Mouse (Mus musculus) neural tube, embryonic 13.5 days (tissue): ENCODE data around the gene Apeh. TPM values are rescaled to one million over a fixed set of nuclear protein-coding genes. Genes with fewer than 3 reads are reported as not detected.

Experiments
- ATAC-seq: fragments of 200-750 bp; cut with Nextera tagmentation; 2 replicates; pipeline ENCODE4 v1.8.0; 2017; ENCODE audit warnings: low read depth, mild to moderate bottlenecking, moderate TSS enrichment, moderate library complexity
- H3K27ac ChIP-seq: fragments of 300-500 bp; sonication (generic); replicated peaks from 2 replicates; pipeline ENCODE4 v1.5.1; 2015; ENCODE audit warnings: moderate library complexity, mild to moderate bottlenecking, inconsistent platforms
- H3K27me3 ChIP-seq: fragments of 300-500 bp; sonication (generic); 2 replicates; pipeline ENCODE4 v1.6.1; 2015; ENCODE audit warnings: mild to moderate bottlenecking, inconsistent platforms
- H3K36me3 ChIP-seq: fragments of 300-500 bp; sonication (generic); 2 replicates; pipeline ENCODE4 v1.6.1; 2015; ENCODE audit warnings: mild to moderate bottlenecking, inconsistent platforms
- H3K4me1 ChIP-seq: fragments of 300-500 bp; sonication (generic); replicated peaks from 2 replicates; pipeline ENCODE4 v1.6.1; 2015; ENCODE audit warnings: inconsistent platforms
- H3K4me2 ChIP-seq: fragments of 300-500 bp; sonication (generic); 2 replicates; pipeline ENCODE4 v1.6.1; 2015; ENCODE audit warnings: inconsistent platforms, mild to moderate bottlenecking, moderate library complexity
- H3K4me3 ChIP-seq: fragments of 300-500 bp; sonication (generic); 2 replicates; pipeline ENCODE4 v1.5.1; 2015; ENCODE audit warnings: mild to moderate bottlenecking, inconsistent platforms
- H3K9ac ChIP-seq: fragments of 300-500 bp; sonication (generic); 2 replicates; pipeline ENCODE4 v1.6.1; 2015; ENCODE audit warnings: moderate library complexity, mild to moderate bottlenecking, inconsistent platforms
- H3K9me3 ChIP-seq: fragments of 300-500 bp; sonication (generic); 2 replicates; pipeline ENCODE4 v1.6.1; 2016; ENCODE audit warnings: inconsistent platforms
- WGBS: fragments of 180-500 bp; shearing (Covaris S2); methylation state at CpG from one replicate; pipeline ENCODE4 v1.1.7; 2015; 5-methylcytosine and 5-hydroxymethylcytosine counted together
- polyA plus RNA-seq: library from polyadenylated mRNA; unstranded; fragments of >200 nt; fragmentation: Nextera tagmentation; extraction: Ambion mirVana; gene quantifications from 2 replicates; pipeline ENCODE4 v1.2.1, GENCODE M21; 2015

Gene Apeh
- polyA plus RNA-seq, 1 experiment from 2014 or later: 64.1 TPM

DNA sequence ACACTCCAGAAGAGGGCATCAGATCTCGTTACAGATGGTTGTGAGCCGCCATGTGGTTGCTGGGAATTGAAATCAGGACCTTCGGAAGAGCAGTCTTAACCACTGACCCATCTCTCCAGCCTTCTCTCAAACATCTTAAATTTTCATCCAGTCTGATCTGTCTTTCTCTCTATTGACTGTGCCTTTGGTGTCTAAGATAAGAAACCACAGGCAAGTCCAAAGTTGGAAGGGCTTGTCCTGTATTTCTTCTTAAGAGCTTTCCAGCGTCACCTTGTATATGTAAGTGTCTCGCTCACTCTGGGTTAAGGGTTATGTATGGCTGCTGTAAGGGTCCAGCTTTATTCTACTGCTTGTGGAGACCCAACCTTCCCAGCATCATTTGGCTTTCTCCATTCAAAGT lies 37.1 kb upstream of the Apeh start:
- H3K4me1 ChIP-seq: no peaks in the 10 kb centered on the region
- no peak overlapping the region for H3K4me2 ChIP-seq
- no peak overlapping the region for H3K4me3 ChIP-seq
- H3K9ac ChIP-seq: no peak overlapping the region
- no peaks in the 10 kb centered on the region for H3K27me3 ChIP-seq
- ATAC-seq: no peak
- H3K9me3 ChIP-seq: no peaks in the 10 kb centered on the region
- peaks cover 20% of the 10 kb centered on the region for H3K36me3 ChIP-seq
- WGBS: 86% methylated on average over 5 of the region's 5 CpGs
- no peak overlapping the region for H3K27ac ChIP-seq

DNA sequence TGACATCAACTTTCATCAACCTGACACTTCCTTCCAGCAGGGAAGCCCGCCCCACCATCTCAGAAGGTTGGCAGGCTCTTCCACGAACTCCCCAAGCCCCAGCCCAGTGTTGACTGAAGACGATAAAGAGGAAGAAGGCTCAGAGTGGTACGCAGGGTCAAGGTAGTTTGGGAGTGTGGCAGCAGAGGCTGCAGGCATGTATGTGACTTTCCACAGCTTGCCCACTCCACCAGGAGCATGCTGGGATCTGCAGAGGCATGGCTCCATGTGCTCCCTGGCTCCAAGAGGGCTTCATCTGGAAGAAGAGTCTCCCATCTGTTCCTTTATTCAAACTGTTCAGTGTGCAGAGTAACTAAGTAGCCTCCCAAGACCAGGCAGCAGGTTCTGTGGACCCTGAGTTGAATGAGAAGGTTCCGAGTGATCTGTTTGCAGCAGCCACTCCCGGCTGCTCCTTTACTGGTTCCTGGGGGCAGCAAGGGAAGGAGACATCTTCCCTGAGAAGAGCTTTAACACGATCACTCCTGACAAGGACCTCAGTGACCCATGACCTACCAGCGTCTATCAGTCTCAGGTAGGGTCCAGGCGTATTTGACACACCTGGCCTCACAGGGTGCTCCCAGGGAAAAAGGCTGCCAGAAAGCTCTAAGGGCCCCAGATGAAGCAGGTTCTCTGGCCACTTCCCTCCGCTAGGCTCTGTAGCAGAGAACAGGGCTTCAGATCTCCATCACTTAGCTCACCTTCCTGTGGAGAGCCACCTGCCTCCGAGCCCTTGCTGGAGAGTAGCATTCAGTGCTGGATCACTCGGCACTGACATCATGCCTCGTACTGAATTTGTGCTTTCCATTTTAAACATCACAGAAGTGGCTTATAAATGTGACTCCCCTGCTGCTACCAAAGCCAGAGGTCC lies 34.9 kb upstream of the Apeh start:
- Histone ChIP-seq H3K4me2 (no peak overlapping the region), H3K4me3 (no peak overlapping the region), H3K9ac (no peak overlapping the region), H3K9me3 (no peaks in the 10 kb centered on the region), H3K27ac (no peak overlapping the region), H3K36me3 (peaks cover 34% of the 10 kb centered on the region), H3K4me1 (no peaks in the 10 kb centered on the region), H3K27me3 (no peaks in the 10 kb centered on the region)
- no peak for ATAC-seq
- WGBS: 86% methylated on average over 13 of the region's 13 CpGs

DNA sequence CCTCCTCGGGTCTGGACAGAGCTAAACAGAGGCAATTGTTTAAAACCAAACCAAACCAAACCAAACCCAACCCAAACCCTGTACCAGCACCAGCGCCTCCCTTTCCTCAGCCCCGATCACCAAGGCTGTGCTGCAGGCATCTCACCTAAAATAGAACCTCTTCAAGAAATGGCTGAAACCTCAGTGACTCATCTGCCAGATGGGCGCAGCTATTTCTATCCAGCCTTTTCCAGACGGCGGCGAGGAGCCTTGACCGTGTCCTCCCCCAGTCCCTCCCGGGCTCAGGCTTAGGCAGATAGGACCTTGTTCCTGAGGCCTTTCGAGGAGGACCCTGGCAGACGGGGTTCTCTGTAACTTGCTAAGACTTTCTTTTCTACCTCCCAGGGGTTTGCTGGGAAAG lies 33.8 kb upstream of the Apeh start:
- H3K27me3 ChIP-seq: no peaks in the 10 kb centered on the region
- 83% methylated on average over 11 of the region's 11 CpGs for WGBS
- H3K36me3 ChIP-seq: peaks cover 34% of the 10 kb centered on the region
- H3K27ac ChIP-seq: no peak overlapping the region
- no peak overlapping the region for H3K9ac ChIP-seq
- no peak overlapping the region for H3K4me3 ChIP-seq
- H3K4me1 ChIP-seq: no peaks in the 10 kb centered on the region
- H3K9me3 ChIP-seq: no peaks in the 10 kb centered on the region
- H3K4me2 ChIP-seq: no peak overlapping the region
- ATAC-seq: no peak

DNA sequence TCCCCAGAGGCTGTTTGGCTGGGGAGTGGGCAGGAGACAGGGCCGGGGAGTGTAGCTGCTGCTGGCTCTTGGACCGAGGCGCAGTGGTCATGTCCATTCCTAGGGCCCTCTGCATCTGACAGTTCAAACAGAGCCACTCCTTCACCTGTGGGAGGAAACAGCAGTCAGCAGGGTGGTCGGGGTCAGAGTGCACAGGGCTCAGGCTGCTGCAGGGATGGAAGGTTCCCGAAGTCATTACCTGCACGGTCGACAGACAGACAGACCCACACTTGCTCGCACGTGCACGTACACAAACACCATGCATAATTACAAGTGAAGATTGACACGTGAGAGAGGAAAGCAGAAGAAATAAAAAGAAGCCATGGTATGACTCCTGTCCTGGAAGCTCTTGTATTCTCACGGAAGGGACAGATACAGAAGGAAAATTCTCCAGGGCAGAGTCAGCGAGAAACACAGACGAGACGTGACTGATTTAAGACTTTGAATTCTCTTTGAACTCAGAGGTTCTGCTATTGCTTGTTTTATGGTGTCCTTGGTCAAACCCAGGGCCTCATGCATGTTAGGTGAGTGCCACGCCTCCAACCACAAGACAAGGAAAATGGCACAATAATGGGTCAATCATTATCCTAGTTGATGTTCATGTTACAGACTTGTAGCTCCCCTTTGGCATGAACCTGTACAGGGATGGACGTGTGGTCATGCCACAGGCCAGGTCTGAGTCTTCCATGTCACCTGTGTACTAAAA lies 32.2 kb upstream of the Apeh start:
- Histone ChIP-seq H3K36me3 (peaks cover 35% of the 10 kb centered on the region), H3K27me3 (no peaks in the 10 kb centered on the region), H3K9me3 (no peaks in the 10 kb centered on the region), H3K4me1 (no peaks in the 10 kb centered on the region), H3K27ac (no peak overlapping the region), H3K4me2 (no peak overlapping the region), H3K9ac (no peak overlapping the region), H3K4me3 (no peak overlapping the region)
- 81% methylated on average over 17 of the region's 17 CpGs for WGBS
- ATAC-seq: no peak

DNA sequence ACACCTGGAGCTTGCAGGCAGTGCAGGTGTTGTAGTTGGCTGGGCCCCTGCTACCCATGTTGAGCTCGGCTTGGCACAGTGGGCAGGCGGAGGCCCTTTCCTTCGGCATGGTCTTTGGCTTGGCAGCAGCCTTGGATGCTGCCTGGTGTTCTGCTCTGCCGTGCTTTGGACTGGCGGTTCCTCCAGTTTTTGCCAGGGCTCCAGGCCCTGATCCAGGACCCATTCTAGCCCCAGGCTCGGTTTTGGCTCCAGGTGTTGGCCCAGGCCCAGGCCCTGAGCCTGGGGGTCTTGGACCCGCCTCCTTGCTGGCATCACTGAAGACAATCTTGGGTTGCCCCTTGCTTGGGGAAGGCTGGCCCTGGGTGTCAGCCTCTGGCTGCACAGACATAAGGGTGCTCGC lies 31.3 kb upstream of the Apeh start:
- H3K9ac ChIP-seq: no peak overlapping the region
- H3K9me3 ChIP-seq: no peaks in the 10 kb centered on the region
- peaks cover 33% of the 10 kb centered on the region for H3K36me3 ChIP-seq
- no peak overlapping the region for H3K27ac ChIP-seq
- no peak overlapping the region for H3K4me3 ChIP-seq
- no peak overlapping the region for H3K4me2 ChIP-seq
- no peak for ATAC-seq
- 83% methylated on average over 8 of the region's 8 CpGs for WGBS
- H3K27me3 ChIP-seq: no peaks in the 10 kb centered on the region
- no peaks in the 10 kb centered on the region for H3K4me1 ChIP-seq

DNA sequence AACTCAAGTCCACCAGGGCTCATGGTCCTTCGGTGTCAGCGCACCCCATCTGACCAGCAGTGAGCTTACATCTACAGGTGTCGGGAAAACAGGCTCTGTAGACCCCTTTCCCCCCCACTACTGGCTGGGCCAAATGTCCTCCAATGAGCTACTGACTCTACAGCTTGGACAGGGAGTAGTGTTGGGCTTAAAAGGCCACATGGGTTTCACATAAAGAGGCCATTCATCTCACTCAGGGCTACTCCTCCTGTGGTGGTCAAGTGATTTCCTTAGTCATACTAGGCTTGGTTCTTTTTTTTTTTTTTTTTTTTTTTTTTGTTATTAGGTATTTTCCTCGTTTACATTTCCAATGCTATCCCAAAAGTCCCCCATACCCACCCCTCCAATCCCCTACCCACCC lies 29.5 kb upstream of the Apeh start:
- Histone ChIP-seq H3K4me2 (no peak overlapping the region), H3K9ac (no peak overlapping the region), H3K9me3 (no peaks in the 10 kb centered on the region), H3K4me3 (no peak overlapping the region), H3K27ac (no peak overlapping the region), H3K36me3 (peaks cover 24% of the 10 kb centered on the region), H3K27me3 (no peaks in the 10 kb centered on the region), H3K4me1 (no peaks in the 10 kb centered on the region)
- no peak for ATAC-seq
- 80% methylated on average over 4 of the region's 4 CpGs for WGBS

DNA sequence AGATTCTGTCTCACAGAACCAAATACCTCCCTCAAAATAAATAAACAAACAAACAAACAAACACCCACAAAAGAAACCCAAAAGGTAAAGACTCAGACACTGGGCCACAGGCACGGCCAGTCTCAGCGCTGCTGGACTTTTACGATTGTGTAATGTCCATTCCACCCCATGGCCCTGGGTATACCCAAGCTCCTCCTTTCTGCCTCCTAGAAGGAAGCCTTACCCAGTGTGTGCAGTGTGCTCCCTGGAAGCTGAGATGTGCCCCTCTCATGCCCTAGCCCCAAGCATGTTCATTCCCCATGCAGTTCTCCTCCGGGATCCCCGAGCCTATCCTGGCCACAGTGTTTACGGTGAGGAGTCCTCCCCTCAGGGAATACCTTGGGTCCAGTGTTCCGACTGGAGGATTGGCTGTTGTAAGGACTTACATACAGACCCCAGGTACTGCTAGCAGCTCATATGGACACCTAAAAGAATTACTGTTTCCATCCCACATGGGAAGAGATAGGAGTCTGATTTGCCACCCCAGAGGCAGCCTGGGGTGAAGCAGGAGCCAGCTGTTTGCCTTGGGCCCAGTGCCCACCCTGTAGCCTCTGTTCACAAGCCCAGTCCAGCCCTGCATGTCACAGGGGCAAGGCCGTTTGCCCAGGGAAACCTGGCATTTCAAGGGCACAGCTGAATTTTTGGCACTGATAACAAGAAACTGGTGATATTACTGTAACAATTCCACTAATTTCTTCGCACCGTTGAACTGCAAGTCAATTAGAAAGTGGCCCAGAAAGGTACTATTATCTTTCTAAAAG lies 27.0 kb upstream of the Apeh start:
- 89% methylated on average over 10 of the region's 10 CpGs for WGBS
- Histone ChIP-seq H3K4me3 (no peak overlapping the region), H3K4me1 (no peaks in the 10 kb centered on the region), H3K9me3 (no peaks in the 10 kb centered on the region), H3K4me2 (no peak overlapping the region), H3K36me3 (peaks cover 35% of the 10 kb centered on the region), H3K27ac (no peak overlapping the region), H3K9ac (no peak overlapping the region), H3K27me3 (no peaks in the 10 kb centered on the region)
- ATAC-seq: no peak

DNA sequence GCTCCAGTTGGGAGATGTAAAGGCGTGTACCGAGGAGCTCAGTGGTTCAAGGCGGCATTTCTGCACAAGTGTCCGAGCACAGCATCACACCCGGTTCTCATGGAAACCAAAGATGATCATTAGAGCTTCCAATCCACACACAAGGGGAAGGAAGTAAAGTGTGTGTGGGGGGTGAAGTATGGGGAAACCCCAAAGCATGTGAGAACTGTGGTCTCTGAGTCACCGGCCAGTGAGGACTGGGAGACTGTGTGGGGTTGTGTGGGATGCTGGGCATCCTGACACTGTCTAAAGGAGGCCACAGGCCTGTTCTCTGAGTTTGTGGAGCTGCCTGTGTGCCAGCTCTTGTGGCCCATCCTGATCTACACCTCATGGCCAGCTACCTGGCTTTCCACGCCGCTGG lies 26.3 kb upstream of the Apeh start:
- no peaks in the 10 kb centered on the region for H3K4me1 ChIP-seq
- peaks cover 35% of the 10 kb centered on the region for H3K36me3 ChIP-seq
- H3K9me3 ChIP-seq: no peaks in the 10 kb centered on the region
- ATAC-seq: no peak
- no peaks in the 10 kb centered on the region for H3K27me3 ChIP-seq
- no peak overlapping the region for H3K4me3 ChIP-seq
- WGBS: 94% methylated on average over 8 of the region's 8 CpGs
- no peak overlapping the region for H3K27ac ChIP-seq
- no peak overlapping the region for H3K4me2 ChIP-seq
- no peak overlapping the region for H3K9ac ChIP-seq

DNA sequence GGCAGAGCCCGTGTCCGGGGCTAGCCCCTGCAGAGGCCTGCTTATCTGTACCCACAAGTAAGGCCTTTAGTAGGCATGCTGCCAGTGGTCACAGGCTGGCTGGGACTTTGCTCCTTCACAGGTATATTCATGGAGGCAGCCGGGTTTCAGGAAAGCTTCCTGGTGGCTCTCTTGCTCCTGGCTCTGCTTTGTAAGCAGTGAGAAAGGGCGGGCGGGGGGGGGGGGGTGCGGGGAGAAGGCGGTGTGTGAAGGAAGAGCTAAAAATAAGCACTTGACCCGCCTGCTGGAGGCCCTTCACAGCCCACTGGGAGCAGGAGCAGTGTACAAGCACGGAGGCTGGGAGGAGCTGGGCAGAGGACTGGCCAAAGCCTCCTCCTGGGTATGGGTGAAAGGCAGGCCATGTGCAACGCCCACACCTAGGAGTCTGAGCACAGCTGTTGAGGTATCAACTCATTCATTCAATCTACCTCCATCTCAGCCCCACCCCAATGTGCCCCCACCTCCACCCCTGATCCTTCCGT lies 25.5 kb upstream of the Apeh start:
- ATAC-seq: no peak
- no peaks in the 10 kb centered on the region for H3K4me1 ChIP-seq
- WGBS: 64% methylated on average over 8 of the region's 11 CpGs
- H3K4me2 ChIP-seq: no peak overlapping the region
- H3K36me3 ChIP-seq: peaks cover 36% of the 10 kb centered on the region
- no peak overlapping the region for H3K9ac ChIP-seq
- H3K4me3 ChIP-seq: no peak overlapping the region
- no peaks in the 10 kb centered on the region for H3K9me3 ChIP-seq
- H3K27ac ChIP-seq: no peak overlapping the region
- H3K27me3 ChIP-seq: no peaks in the 10 kb centered on the region

DNA sequence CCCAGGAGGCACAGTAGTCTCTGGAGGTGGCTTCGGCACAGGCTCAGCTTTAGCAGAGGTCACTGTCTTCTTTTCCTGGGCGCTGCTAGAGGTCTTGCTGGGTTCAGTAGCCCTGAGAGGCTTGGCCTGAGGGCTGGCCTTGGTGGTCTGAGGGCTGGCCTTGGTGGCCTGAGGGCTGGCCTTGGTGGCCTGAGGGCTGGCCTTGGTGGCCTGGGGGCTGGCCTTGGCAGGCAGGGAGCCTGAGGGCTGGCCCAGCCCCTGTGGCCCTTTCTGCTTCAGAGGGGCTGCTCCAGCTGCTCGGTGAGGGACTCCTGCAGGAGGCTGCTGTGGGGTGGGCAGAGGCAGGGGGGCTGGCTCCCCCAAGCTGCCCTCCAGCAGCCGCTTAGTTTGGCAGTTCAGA lies 22.7 kb upstream of the Apeh start:
- no peaks in the 10 kb centered on the region for H3K4me1 ChIP-seq
- no peak overlapping the region for H3K4me3 ChIP-seq
- no peak overlapping the region for H3K27ac ChIP-seq
- H3K27me3 ChIP-seq: no peaks in the 10 kb centered on the region
- WGBS: 66% methylated on average over 4 of the region's 4 CpGs
- H3K36me3 ChIP-seq: peaks cover 57% of the 10 kb centered on the region
- no peak overlapping the region for H3K4me2 ChIP-seq
- no peak for ATAC-seq
- no peaks in the 10 kb centered on the region for H3K9me3 ChIP-seq
- H3K9ac ChIP-seq: no peak overlapping the region

DNA sequence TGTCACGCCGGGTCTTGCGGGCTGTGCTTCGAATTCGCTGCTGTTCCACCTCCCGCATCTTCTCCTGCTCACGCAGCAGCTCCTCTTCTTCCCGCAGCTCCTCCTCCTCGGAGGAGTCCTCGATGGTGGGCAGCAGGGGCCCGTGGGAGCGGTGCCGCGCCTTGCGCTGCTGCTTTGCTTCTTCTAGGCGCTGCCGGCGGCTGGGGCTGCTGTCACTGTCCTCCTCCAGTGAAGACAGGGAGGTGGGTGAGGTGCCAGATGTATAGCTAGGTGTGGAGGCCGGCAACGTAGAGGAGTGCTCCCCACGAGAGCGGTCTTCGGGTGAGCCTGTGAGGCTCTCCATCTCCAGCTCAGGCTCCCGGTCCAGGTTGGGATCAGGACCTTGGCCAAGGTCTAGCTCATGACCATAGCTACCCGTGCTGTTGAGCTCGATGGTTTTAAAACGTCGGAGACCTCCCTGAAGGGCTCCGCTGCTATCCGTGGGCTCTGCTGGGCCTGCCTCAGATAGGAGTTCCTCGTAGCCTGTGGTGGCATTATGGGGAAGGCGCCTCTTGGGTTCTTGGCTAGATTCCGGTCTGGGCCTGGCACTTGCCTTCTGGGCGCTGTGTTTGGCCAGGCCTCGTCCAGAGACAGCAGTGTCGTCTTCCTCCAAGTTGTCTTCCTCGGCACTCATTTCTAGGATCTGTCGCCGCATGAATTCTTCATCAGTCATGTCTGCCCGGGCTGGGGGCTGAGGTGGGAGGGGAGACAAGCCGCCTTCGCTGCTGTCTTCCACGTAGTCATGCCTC lies 21.1 kb upstream of the Apeh start:
- Histone ChIP-seq H3K9me3 (no peaks in the 10 kb centered on the region), H3K27me3 (no peaks in the 10 kb centered on the region), H3K4me2 (no peak overlapping the region), H3K4me3 (no peak overlapping the region), H3K36me3 (peaks cover 73% of the 10 kb centered on the region), H3K27ac (no peak overlapping the region), H3K9ac (no peak overlapping the region), H3K4me1 (peaks cover 9% of the 10 kb centered on the region)
- no peak for ATAC-seq
- 70% methylated on average over 43 of the region's 43 CpGs for WGBS
